Mouse (Mus musculus): ENCODE data around the gene Bpnt1.

GRCm38 (mm10) chr1:185285171-185285570 is 46.8 kb upstream of the Bpnt1 start:
- TF ChIP-seq CTCF (IDR thresholded peaks at IDR 0.05; ENCODE audit: low read depth) (no peak), EP300 (IDR thresholded peaks at IDR 0.05; ENCODE audit: low read depth) (no peak)
